Mouse (Mus musculus) limb, embryonic 14.5 days (tissue): ENCODE measurements around the gene Noto. TPM values are rescaled to one million over a fixed set of nuclear protein-coding genes. Genes with fewer than 3 reads are reported as not detected.

Source experiments
- ATAC-seq: fragments of 200-750 bp; cut with Nextera tagmentation; 2 replicates; pipeline ENCODE4 v1.8.0; 2017; ENCODE audit warnings: low read depth, moderate number of reproducible peaks, moderate TSS enrichment; ENCODE audit not compliant: low FRiP score
- DNase-seq: peaks from one replicate; pipeline ENCODE4 v3.0.0-alpha.2; 2015; ENCODE audit warnings: low spot score
- H3K27ac ChIP-seq: fragments of 300-500 bp; sonication (generic); replicated peaks from 2 replicates; pipeline ENCODE4 v1.5.1; 2014; ENCODE audit warnings: low read depth, mild to moderate bottlenecking, low read length, moderate library complexity, mixed read lengths
- H3K27me3 ChIP-seq: fragments of 300-500 bp; sonication (generic); 2 replicates; pipeline ENCODE4 v1.6.1; 2014; ENCODE audit warnings: low read length, mixed read lengths; ENCODE audit not compliant: control insufficient read depth, insufficient read depth
- H3K36me3 ChIP-seq: fragments of 300-500 bp; sonication (generic); 2 replicates; pipeline ENCODE4 v1.6.1; 2014; ENCODE audit warnings: mild to moderate bottlenecking, low read length, moderate library complexity, mixed read lengths; ENCODE audit not compliant: control insufficient read depth, insufficient read depth
- H3K4me1 ChIP-seq: fragments of 300-500 bp; sonication (generic); 2 replicates; pipeline ENCODE4 v1.6.1; 2014; ENCODE audit warnings: antibody characterized with exemption, low read length, mixed read lengths; ENCODE audit not compliant: control insufficient read depth, insufficient read depth
- H3K4me2 ChIP-seq: fragments of 300-500 bp; sonication (generic); replicated peaks from 2 replicates; pipeline ENCODE4 v1.6.1; 2014; ENCODE audit warnings: low read depth, mild to moderate bottlenecking, low read length, moderate library complexity; ENCODE audit not compliant: severe bottlenecking
- H3K4me3 ChIP-seq: fragments of 300-500 bp; sonication (generic); replicated peaks from 2 replicates; pipeline ENCODE4 v1.5.1; 2014; ENCODE audit warnings: low read length
- H3K9ac ChIP-seq: fragments of 300-500 bp; sonication (generic); 2 replicates; pipeline ENCODE4 v1.6.1; 2014; ENCODE audit warnings: mild to moderate bottlenecking, low read depth, low read length, moderate library complexity; ENCODE audit not compliant: severe bottlenecking
- H3K9me3 ChIP-seq: fragments of 300-500 bp; sonication (generic); 2 replicates; pipeline ENCODE4 v1.6.1; 2016; ENCODE audit warnings: low read length; ENCODE audit not compliant: control insufficient read depth
- POLR2A ChIP-seq: fragments of 200-500 bp; IDR thresholded peaks from 2 replicates; pipeline ENCODE4 v1.8.0; 2012; ENCODE audit warnings: inconsistent platforms, mild to moderate bottlenecking, moderate library complexity, borderline replicate concordance; ENCODE audit not compliant: insufficient read depth, insufficient read length; ENCODE audit errors: extremely low read depth
- WGBS: fragments of 180-500 bp; shearing (Covaris S2); extraction: QIAGEN DNeasy Blood & Tissue Kit; methylation state at CpG from one replicate; pipeline ENCODE4 v1.1.7; 2014; 5-methylcytosine and 5-hydroxymethylcytosine counted together
- polyA plus RNA-seq, 2 experiments: library from polyadenylated mRNA; depleted of rRNA in 1 of 2; stranded (reverse) in 1 of 2; unstranded in 1 of 2; fragments of >200 nt; fragmentation: Nextera tagmentation in 1 of 2; extraction: Ambion mirVana in 1 of 2; gene quantifications; 2 replicates each; pipeline versions ENCODE4 v1.2.1 to v1.2.3; 2012 to 2014

The Noto gene
- polyA plus RNA-seq, 2 experiments = not detected

GRCm38 (mm10) chr6:85378629-85379028 is 45.1 kb upstream of the Noto start:
- Histone ChIP-seq H3K9ac (no peak overlapping the region), H3K36me3 (no peaks in the 10 kb centered on the region), H3K27me3 (no peaks in the 10 kb centered on the region), H3K4me2 (no peak overlapping the region), H3K9me3 (no peaks in the 10 kb centered on the region), H3K4me1 (peaks cover 9% of the 10 kb centered on the region), H3K4me3 (no peak overlapping the region), H3K27ac (no peak overlapping the region)
- ATAC-seq (no peak), DNase-seq (no peak)
- no peak for TF ChIP-seq POLR2A
- 46% methylated on average over 8 of the region's 8 CpGs for WGBS

DNA sequence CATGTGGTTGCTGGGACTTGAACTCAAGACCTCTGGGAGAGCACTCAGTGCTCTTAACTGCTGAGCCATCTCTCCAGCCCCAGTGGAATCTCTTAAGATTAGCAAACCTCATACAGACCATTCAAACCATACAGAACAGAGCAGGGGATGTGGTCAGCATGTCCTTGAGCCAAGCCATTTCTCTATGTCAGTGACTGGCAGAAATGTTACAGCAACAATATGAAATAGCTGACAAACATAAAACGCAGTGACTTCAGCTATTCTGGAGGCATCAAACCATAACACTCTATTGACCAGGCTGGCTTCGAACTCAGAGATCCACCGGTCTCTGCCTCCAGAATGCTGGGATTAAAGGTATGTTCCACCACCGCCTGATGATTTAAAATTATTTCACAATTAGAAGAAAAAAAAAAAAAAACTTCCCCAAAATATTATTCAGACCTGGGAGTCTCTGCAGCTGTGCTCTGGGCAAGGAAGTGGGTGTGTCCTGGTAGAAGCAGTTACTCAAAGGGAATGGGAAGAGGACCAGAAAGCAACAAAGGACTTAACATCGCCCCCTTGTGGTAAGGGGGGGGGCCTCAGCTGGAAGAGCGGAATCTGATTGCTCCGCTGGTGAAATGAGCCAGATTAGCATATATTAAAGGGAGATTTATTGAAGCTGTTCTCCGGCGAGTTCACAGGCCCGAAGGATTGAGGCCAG is 43.3 kb upstream of the Noto start:
- Histone ChIP-seq H3K4me3 (no peak overlapping the region), H3K9me3 (no peaks in the 10 kb centered on the region), H3K27ac (no peak overlapping the region), H3K4me2 (0 out of 2 replicates have a peak overlapping the region, but pooled peaks have one; percentile 16), H3K27me3 (no peaks in the 10 kb centered on the region), H3K9ac (no peak overlapping the region), H3K4me1 (peaks cover 7% of the 10 kb centered on the region), H3K36me3 (no peaks in the 10 kb centered on the region)
- DNase-seq (peak; percentile 88), ATAC-seq (peak; percentile 86; the same call in 1 of the 2 replicates)
- WGBS = 29% methylated on average over 10 of the region's 10 CpGs
- no peak for TF ChIP-seq POLR2A

- WGBS = 23% methylated on average over 17 of the region's 17 CpGs
- peaks cover 7% of the 10 kb centered on the region for H3K4me1 ChIP-seq
- no peak overlapping the region for H3K4me3 ChIP-seq
- H3K27ac ChIP-seq = no peak overlapping the region
- H3K27me3 ChIP-seq = no peaks in the 10 kb centered on the region
- ATAC-seq = no peak
- H3K9me3 ChIP-seq = no peaks in the 10 kb centered on the region
- no peak for DNase-seq
- TF ChIP-seq POLR2A = no peak
- H3K36me3 ChIP-seq = no peaks in the 10 kb centered on the region
- H3K9ac ChIP-seq = no peak overlapping the region
- H3K4me2 ChIP-seq = peak overlapping the region; percentile 16; the same call in 1 of the 2 replicates
Measured at GRCm38 (mm10) chr6:85380901-85381647, 42.6 kb upstream of the Noto start.

- Histone ChIP-seq H3K4me1 (peaks cover 7% of the 10 kb centered on the region), H3K4me3 (no peak overlapping the region), H3K4me2 (no peak overlapping the region), H3K9ac (no peak overlapping the region), H3K27ac (no peak overlapping the region), H3K9me3 (no peaks in the 10 kb centered on the region), H3K36me3 (no peaks in the 10 kb centered on the region), H3K27me3 (0 out of 2 replicates have a peak, but pooled peaks cover 4% of the 10 kb centered on the region)
- ATAC-seq (no peak), DNase-seq (no peak)
- no peak for TF ChIP-seq POLR2A
- WGBS = 75% methylated on average over 10 of the region's 10 CpGs
Measured at GRCm38 (mm10) chr6:85381648-85382020, 42.1 kb upstream of the Noto start.

DNA sequence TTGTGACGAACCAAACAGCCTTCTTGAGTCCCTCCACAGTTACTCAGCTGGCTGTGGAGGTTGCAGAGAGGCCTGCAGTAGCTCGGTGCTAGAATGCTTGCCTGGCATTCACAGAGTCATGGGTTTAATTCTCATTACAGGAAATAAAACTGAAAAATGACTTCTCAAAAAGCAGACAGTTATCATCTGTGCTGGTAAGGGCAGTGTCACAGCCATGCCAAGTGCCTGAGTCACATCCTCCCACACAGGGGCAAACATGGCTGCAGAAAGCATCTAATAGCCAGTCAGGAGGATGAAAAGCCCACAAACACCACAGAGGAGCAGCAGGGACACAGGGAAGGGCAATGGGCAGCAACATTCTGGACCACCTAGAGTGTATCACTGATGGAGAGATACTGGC is 40.9 kb upstream of the Noto start:
- no peak overlapping the region for H3K9ac ChIP-seq
- TF ChIP-seq POLR2A = no peak
- H3K4me1 ChIP-seq = peaks cover 7% of the 10 kb centered on the region
- H3K27ac ChIP-seq = no peak overlapping the region
- no peak overlapping the region for H3K4me3 ChIP-seq
- no peak for ATAC-seq
- no peak overlapping the region for H3K4me2 ChIP-seq
- WGBS = 86% methylated on average over 2 of the region's 2 CpGs
- H3K9me3 ChIP-seq = no peaks in the 10 kb centered on the region
- H3K36me3 ChIP-seq = no peaks in the 10 kb centered on the region
- DNase-seq = no peak
- H3K27me3 ChIP-seq = 0 out of 2 replicates have a peak, but pooled peaks cover 4% of the 10 kb centered on the region
